Mouse (Mus musculus) embryonic fibroblast, embryonic 13.5 days (primary cell): ENCODE results near the gene Pou4f2.

Experiments used
- CTCF ChIP-seq: IDR thresholded peaks from 2 replicates; pipeline ENCODE4 v1.5.1; 2011; ENCODE audit warnings: mild to moderate bottlenecking, control low read depth, low read length, moderate library complexity, borderline replicate concordance; ENCODE audit not compliant: insufficient read depth
- POLR2A ChIP-seq: IDR thresholded peaks from 2 replicates; pipeline ENCODE4 v1.6.1; 2011; ENCODE audit warnings: low read depth, mild to moderate bottlenecking, control low read depth, low read length, moderate library complexity

GRCm38 (mm10) chr8:78442781-78443180, 6.3 kb upstream of the Pou4f2 start:
- no peak for TF ChIP-seq POLR2A
- TF ChIP-seq CTCF: no peak
